Mouse (Mus musculus) hindbrain, embryonic 11.5 days (tissue): ENCODE measurements at regions not wholly inside any gene's neighbourhood (a gene's known extent, or its start where the extent isn't known, plus 50 kb on each side); places are given as distances from the start of the nearest gene placed in this dataset.
A peak's percentile ranks its signal among the peaks of the same experiment; 100 is the strongest.

Experiments
- ATAC-seq: fragments of 200-750 bp; cut with Nextera tagmentation; 2 replicates; pipeline ENCODE4 v1.8.0; 2017; ENCODE audit warnings: mild to moderate bottlenecking, moderate TSS enrichment, moderate library complexity; ENCODE audit not compliant: low FRiP score
- DNase-seq: peaks from one replicate; pipeline ENCODE4 v3.0.0-alpha.2; 2015; ENCODE audit warnings: low spot score
- H3K27ac ChIP-seq: fragments of 300-500 bp; sonication (generic); 2 replicates; pipeline ENCODE4 v1.5.1; 2014; ENCODE audit warnings: mild to moderate bottlenecking, low read depth, low read length
- H3K27me3 ChIP-seq: fragments of 300-500 bp; sonication (generic); 2 replicates; pipeline ENCODE4 v1.6.1; 2014; ENCODE audit warnings: mild to moderate bottlenecking, low read length, moderate library complexity, mixed read lengths; ENCODE audit not compliant: control insufficient read depth, insufficient read depth
- H3K36me3 ChIP-seq: fragments of 300-500 bp; sonication (generic); 2 replicates; pipeline ENCODE4 v1.6.1; 2014; ENCODE audit warnings: mild to moderate bottlenecking, low read length, moderate library complexity, mixed read lengths; ENCODE audit not compliant: control insufficient read depth, insufficient read depth
- H3K4me1 ChIP-seq: fragments of 300-500 bp; sonication (generic); replicated peaks from 2 replicates; pipeline ENCODE4 v1.6.1; 2014; ENCODE audit warnings: low read length, mixed read lengths; ENCODE audit not compliant: control insufficient read depth, insufficient read depth
- H3K4me2 ChIP-seq: fragments of 300-500 bp; sonication (generic); replicated peaks from 2 replicates; pipeline ENCODE4 v1.6.1; 2014; ENCODE audit warnings: mild to moderate bottlenecking, low read depth, low read length
- H3K4me3 ChIP-seq: fragments of 300-500 bp; sonication (generic); 2 replicates; pipeline ENCODE4 v1.5.1; 2014; ENCODE audit warnings: low read depth, low read length
- H3K9ac ChIP-seq: fragments of 300-500 bp; sonication (generic); 2 replicates; pipeline ENCODE4 v1.6.1; 2014; ENCODE audit warnings: low read depth, low read length
- H3K9me3 ChIP-seq: fragments of 300-500 bp; sonication (generic); 2 replicates; pipeline ENCODE4 v1.6.1; 2016; ENCODE audit warnings: low read length; ENCODE audit not compliant: control insufficient read depth
- WGBS: fragments of 180-500 bp; shearing (Covaris S2); extraction: QIAGEN DNeasy Blood & Tissue Kit; methylation state at CpG from one replicate; pipeline ENCODE4 v1.1.7; 2014; 5-methylcytosine and 5-hydroxymethylcytosine counted together

GRCm38 (mm10) chr7:136531301-136531700, 363.1 kb upstream of the Mgmt start:
- DNase-seq (no peak), ATAC-seq (no peak)
- H3K36me3 ChIP-seq: no peaks in the 10 kb centered on the region
- no peak overlapping the region for H3K9ac ChIP-seq
- no peaks in the 10 kb centered on the region for H3K27me3 ChIP-seq
- 68% methylated on average over 7 of the region's 7 CpGs for WGBS
- H3K27ac ChIP-seq: no peak overlapping the region
- H3K4me2 ChIP-seq: no peak overlapping the region
- H3K9me3 ChIP-seq: no peaks in the 10 kb centered on the region
- H3K4me1 ChIP-seq: no peaks in the 10 kb centered on the region
- no peak overlapping the region for H3K4me3 ChIP-seq

- Histone ChIP-seq H3K9me3 (no peaks in the 10 kb centered on the region), H3K36me3 (no peaks in the 10 kb centered on the region), H3K27me3 (no peaks in the 10 kb centered on the region), H3K4me1 (peaks cover 2% of the 10 kb centered on the region; the same call in 1 of the 2 replicates), H3K4me2 (no peak overlapping the region), H3K4me3 (no peak overlapping the region), H3K27ac (no peak overlapping the region), H3K9ac (no peak overlapping the region)
- ATAC-seq: peak; percentile 81
- peak; percentile 35 for DNase-seq
Observed at GRCm38 (mm10) chr7:136541876-136542655, 352.3 kb upstream of the Mgmt start.

- Histone ChIP-seq H3K27me3 (no peaks in the 10 kb centered on the region), H3K36me3 (no peaks in the 10 kb centered on the region), H3K4me1 (peaks cover 2% of the 10 kb centered on the region; the same call in 1 of the 2 replicates), H3K4me2 (no peak overlapping the region), H3K9ac (no peak overlapping the region), H3K27ac (no peak overlapping the region), H3K4me3 (no peak overlapping the region), H3K9me3 (no peaks in the 10 kb centered on the region)
- WGBS: 83% methylated on average over 7 of the region's 7 CpGs
- DNase-seq (no peak), ATAC-seq (no peak)
Observed at GRCm38 (mm10) chr7:136542896-136543295, 351.5 kb upstream of the Mgmt start.

- Histone ChIP-seq H3K4me1 (no peaks in the 10 kb centered on the region), H3K36me3 (no peaks in the 10 kb centered on the region), H3K9ac (no peak overlapping the region), H3K27me3 (no peaks in the 10 kb centered on the region), H3K9me3 (no peaks in the 10 kb centered on the region), H3K27ac (no peak overlapping the region), H3K4me3 (no peak overlapping the region), H3K4me2 (no peak overlapping the region)
- 66% methylated on average over 3 of the region's 3 CpGs for WGBS
- ATAC-seq: no peak
- no peak for DNase-seq
Observed at GRCm38 (mm10) chr7:136547837-136548236, 346.6 kb upstream of the Mgmt start.

GRCm38 (mm10) chr7:136556436-136556835, 338.0 kb upstream of the Mgmt start:
- Histone ChIP-seq H3K9me3 (no peaks in the 10 kb centered on the region), H3K9ac (no peak overlapping the region), H3K4me3 (no peak overlapping the region), H3K27me3 (no peaks in the 10 kb centered on the region), H3K4me2 (no peak overlapping the region), H3K36me3 (no peaks in the 10 kb centered on the region), H3K27ac (no peak overlapping the region), H3K4me1 (no peaks in the 10 kb centered on the region)
- 73% methylated on average over 4 of the region's 4 CpGs for WGBS
- DNase-seq (no peak), ATAC-seq (no peak)

- Histone ChIP-seq H3K36me3 (no peaks in the 10 kb centered on the region), H3K27ac (no peak overlapping the region), H3K9ac (no peak overlapping the region), H3K4me3 (no peak overlapping the region), H3K4me1 (no peaks in the 10 kb centered on the region), H3K9me3 (no peaks in the 10 kb centered on the region), H3K4me2 (no peak overlapping the region), H3K27me3 (no peaks in the 10 kb centered on the region)
- 80% methylated on average over 6 of the region's 6 CpGs for WGBS
- DNase-seq (no peak), ATAC-seq (no peak)
Observed at GRCm38 (mm10) chr7:136559536-136559935, 334.9 kb upstream of the Mgmt start.

- Histone ChIP-seq H3K27ac (no peak overlapping the region), H3K9ac (no peak overlapping the region), H3K27me3 (no peaks in the 10 kb centered on the region), H3K4me1 (no peaks in the 10 kb centered on the region), H3K4me3 (no peak overlapping the region), H3K36me3 (no peaks in the 10 kb centered on the region), H3K4me2 (no peak overlapping the region), H3K9me3 (no peaks in the 10 kb centered on the region)
- WGBS: 66% methylated on average over 7 of the region's 7 CpGs
- ATAC-seq (no peak), DNase-seq (no peak)
Observed at GRCm38 (mm10) chr7:136570911-136571310, 323.5 kb upstream of the Mgmt start.

GRCm38 (mm10) chr7:136581896-136582295, 312.5 kb upstream of the Mgmt start:
- DNase-seq: no peak
- no peak overlapping the region for H3K9ac ChIP-seq
- H3K27ac ChIP-seq: no peak overlapping the region
- no peak overlapping the region for H3K4me2 ChIP-seq
- no peak overlapping the region for H3K4me3 ChIP-seq
- no peaks in the 10 kb centered on the region for H3K36me3 ChIP-seq
- H3K27me3 ChIP-seq: 0 out of 2 replicates have a peak, but pooled peaks cover 4% of the 10 kb centered on the region
- H3K9me3 ChIP-seq: no peaks in the 10 kb centered on the region
- 0 out of 2 replicates have a peak, but pooled peaks cover 2% of the 10 kb centered on the region for H3K4me1 ChIP-seq
- no peak for ATAC-seq
- WGBS: 56% methylated on average over 12 of the region's 12 CpGs

GRCm38 (mm10) chr7:136584361-136584760, 310.1 kb upstream of the Mgmt start:
- Histone ChIP-seq H3K36me3 (no peaks in the 10 kb centered on the region), H3K4me1 (0 out of 2 replicates have a peak, but pooled peaks cover 2% of the 10 kb centered on the region), H3K27ac (no peak overlapping the region), H3K27me3 (0 out of 2 replicates have a peak, but pooled peaks cover 4% of the 10 kb centered on the region), H3K9me3 (no peaks in the 10 kb centered on the region), H3K4me2 (no peak overlapping the region), H3K4me3 (no peak overlapping the region), H3K9ac (no peak overlapping the region)
- 72% methylated on average over 17 of the region's 17 CpGs for WGBS
- ATAC-seq: no peak
- no peak for DNase-seq
